Mouse (Mus musculus) stomach, embryonic 14.5 days (tissue): ENCODE measurements around the gene Shoc2. TPM values are rescaled to one million over a fixed set of nuclear protein-coding genes. Genes with fewer than 3 reads are reported as not detected.

Experiments
- ATAC-seq: fragments of 200-750 bp; cut with Nextera tagmentation; 2 replicates; pipeline ENCODE4 v1.8.0; 2017; ENCODE audit warnings: low read depth, moderate TSS enrichment; ENCODE audit not compliant: insufficient number of reproducible peaks, insufficient read depth, low FRiP score
- H3K27ac ChIP-seq: fragments of 300-500 bp; sonication (generic); 2 replicates; pipeline ENCODE4 v1.5.1; 2014; ENCODE audit warnings: mild to moderate bottlenecking, low read length, moderate library complexity, mixed read lengths
- H3K27me3 ChIP-seq: fragments of 300-500 bp; sonication (generic); 2 replicates; pipeline ENCODE4 v1.6.1; 2014; ENCODE audit warnings: low read length, control low read depth, mixed read lengths; ENCODE audit not compliant: control insufficient read depth, insufficient read depth
- H3K36me3 ChIP-seq: fragments of 300-500 bp; sonication (generic); 2 replicates; pipeline ENCODE4 v1.6.1; 2014; ENCODE audit warnings: mild to moderate bottlenecking, control low read depth, low read length, moderate library complexity, mixed read lengths; ENCODE audit not compliant: control insufficient read depth, insufficient read depth
- H3K4me1 ChIP-seq: fragments of 300-500 bp; sonication (generic); 2 replicates; pipeline ENCODE4 v1.6.1; 2014; ENCODE audit warnings: low read length, control low read depth, mixed read lengths; ENCODE audit not compliant: control insufficient read depth, insufficient read depth
- H3K4me2 ChIP-seq: fragments of 300-500 bp; sonication (generic); replicated peaks from 2 replicates; pipeline ENCODE4 v1.6.1; 2014; ENCODE audit warnings: low read depth, low read length, control low read depth
- H3K4me3 ChIP-seq: fragments of 300-500 bp; sonication (generic); 2 replicates; pipeline ENCODE4 v1.5.1; 2014; ENCODE audit warnings: low read depth, low read length, control low read depth
- H3K9ac ChIP-seq: fragments of 300-500 bp; sonication (generic); replicated peaks from 2 replicates; pipeline ENCODE4 v1.6.1; 2014; ENCODE audit warnings: low read depth, mild to moderate bottlenecking, control low read depth, low read length, moderate library complexity, mixed read lengths
- H3K9me3 ChIP-seq: fragments of 300-500 bp; sonication (generic); 2 replicates; pipeline ENCODE4 v1.6.1; 2016; ENCODE audit warnings: low read depth, low read length, control low read depth; ENCODE audit not compliant: control insufficient read depth
- WGBS: fragments of 180-500 bp; shearing (Covaris S2); extraction: QIAGEN DNeasy Blood & Tissue Kit; methylation state at CpG from one replicate; pipeline ENCODE4 v1.1.7; 2014; 5-methylcytosine and 5-hydroxymethylcytosine counted together
- polyA plus RNA-seq: library from polyadenylated mRNA; unstranded; fragments of >200 nt; fragmentation: Nextera tagmentation; extraction: Ambion mirVana; gene quantifications from 2 replicates; pipeline ENCODE4 v1.2.1, GENCODE M21; 2014

The Shoc2 gene
- polyA plus RNA-seq: 61.8 and 68.0 TPM in 2 replicates

DNA sequence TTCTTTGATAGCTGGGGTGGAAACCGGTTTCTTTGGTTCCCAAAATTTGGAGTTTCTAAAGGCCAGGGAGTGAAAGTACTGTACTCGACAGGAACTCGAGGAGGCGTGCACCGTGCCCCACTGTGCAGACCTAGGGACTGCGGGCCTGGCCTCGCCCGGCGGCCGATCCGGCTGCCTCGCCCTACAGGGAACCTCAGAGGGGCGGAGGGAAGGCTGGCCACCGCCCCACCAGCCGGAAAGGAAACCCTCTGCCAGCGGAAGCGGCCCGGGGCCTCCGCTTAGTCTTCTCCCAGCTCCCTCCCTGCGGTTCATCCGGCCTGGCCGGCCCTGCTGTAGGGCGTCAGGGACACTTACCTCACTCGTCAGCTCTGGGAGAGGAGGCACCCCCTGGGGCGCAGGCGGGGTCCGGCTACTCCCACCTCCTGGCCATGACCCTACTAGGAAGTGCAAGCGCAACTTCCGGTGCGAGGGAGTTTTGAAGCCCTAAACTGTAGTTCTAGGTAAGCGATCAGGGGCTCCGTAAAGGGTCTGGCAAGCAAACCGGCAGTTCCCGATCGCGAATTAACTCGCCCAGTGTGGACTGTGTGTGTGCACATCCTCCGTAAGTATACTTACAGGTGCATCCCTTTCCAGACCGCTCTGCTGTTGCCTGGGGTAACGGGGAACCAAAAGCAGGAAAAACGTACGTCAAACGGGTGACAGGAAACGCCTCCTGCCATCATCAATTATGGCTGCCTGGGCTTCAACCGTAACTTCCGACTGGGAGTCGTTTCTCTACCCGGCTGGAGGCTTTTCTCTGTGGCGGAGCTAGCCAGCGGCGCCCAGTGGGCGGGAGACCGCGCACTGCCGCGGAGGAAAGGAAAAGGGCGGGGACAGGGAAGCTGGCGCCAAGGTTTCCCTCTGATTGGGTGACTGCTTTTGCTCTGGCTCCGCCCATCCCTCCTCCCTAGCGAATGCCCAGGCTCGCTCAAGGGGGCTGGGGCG, at the start of gene Shoc2, which contains the start of gene Bbip1:
TSS of gene Shoc2 (plus strand) at position 505 of the 984 bp plus-strand sequence.
TSS of gene Bbip1 (minus strand) at position 826 of the 984 bp plus-strand sequence.
- Histone ChIP-seq H3K4me2 (peak within 1 kb of the TSS; percentile 58), H3K36me3 (no peaks in the 10 kb centered on the region; the same call in 1 of the 2 replicates), H3K4me1 (peaks cover 12% of the 10 kb centered on the region; the same call in 1 of the 2 replicates), H3K9ac (peak within 1 kb of the TSS; percentile 93), H3K27ac (peak within 1 kb of the TSS; percentile 98), H3K27me3 (no peaks in the 10 kb centered on the region), H3K4me3 (peak within 1 kb of the TSS; percentile 79), H3K9me3 (no peaks in the 10 kb centered on the region)
- under 1% methylated on average over 62 of the region's 62 CpGs for WGBS
- peak; percentile 92 for ATAC-seq

DNA sequence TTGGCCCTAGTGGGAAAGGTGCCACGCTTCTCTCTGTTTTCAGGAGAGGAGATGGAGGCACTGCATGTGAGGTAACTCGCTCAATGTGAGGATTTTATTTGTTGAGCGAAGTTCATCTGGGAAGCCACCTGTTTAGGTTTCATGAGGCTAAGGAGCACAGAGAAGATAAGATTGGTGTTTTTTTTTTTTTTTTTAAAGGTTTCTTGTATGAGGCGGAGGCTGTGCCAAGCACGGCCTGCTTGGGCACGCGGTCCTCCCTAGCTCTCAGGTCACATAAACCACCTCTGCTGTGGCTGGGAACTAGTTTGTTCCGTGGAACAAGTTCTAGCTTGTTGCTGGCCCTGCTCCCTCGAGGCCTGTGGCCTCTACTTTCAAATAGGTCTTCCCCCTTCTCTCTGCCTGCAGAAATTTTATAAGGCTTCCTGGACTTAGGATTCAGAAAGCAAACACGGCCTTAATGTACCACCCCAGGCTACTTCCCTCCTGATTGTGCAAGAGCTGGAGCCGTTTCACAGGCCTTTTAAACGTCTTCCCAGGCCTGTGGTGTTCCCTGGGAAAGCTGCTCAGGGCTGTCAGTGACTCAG, 49.5 kb upstream of the Shoc2 start:
- Histone ChIP-seq H3K27me3 (no peaks in the 10 kb centered on the region), H3K9me3 (no peaks in the 10 kb centered on the region), H3K9ac (no peak overlapping the region), H3K36me3 (no peaks in the 10 kb centered on the region), H3K4me2 (no peak overlapping the region), H3K4me1 (peaks cover 36% of the 10 kb centered on the region; the same call in 1 of the 2 replicates), H3K4me3 (no peak overlapping the region), H3K27ac (peak overlapping the region; percentile 44; the same call in 1 of the 2 replicates)
- ATAC-seq: no peak
- 65% methylated on average over 12 of the region's 12 CpGs for WGBS

- H3K36me3 ChIP-seq: no peaks in the 10 kb centered on the region
- peaks cover 17% of the 10 kb centered on the region; the same call in 1 of the 2 replicates for H3K4me1 ChIP-seq
- ATAC-seq: no peak
- H3K9ac ChIP-seq: no peak overlapping the region
- H3K9me3 ChIP-seq: no peaks in the 10 kb centered on the region
- H3K4me2 ChIP-seq: no peak overlapping the region
- H3K27me3 ChIP-seq: no peaks in the 10 kb centered on the region
- no peak overlapping the region for H3K4me3 ChIP-seq
- 76% methylated on average over 5 of the region's 5 CpGs for WGBS
- no peak overlapping the region for H3K27ac ChIP-seq
These were observed 46.1 kb upstream of the Shoc2 start for GRCm38 (mm10) chr19:53898046-53898445.

DNA sequence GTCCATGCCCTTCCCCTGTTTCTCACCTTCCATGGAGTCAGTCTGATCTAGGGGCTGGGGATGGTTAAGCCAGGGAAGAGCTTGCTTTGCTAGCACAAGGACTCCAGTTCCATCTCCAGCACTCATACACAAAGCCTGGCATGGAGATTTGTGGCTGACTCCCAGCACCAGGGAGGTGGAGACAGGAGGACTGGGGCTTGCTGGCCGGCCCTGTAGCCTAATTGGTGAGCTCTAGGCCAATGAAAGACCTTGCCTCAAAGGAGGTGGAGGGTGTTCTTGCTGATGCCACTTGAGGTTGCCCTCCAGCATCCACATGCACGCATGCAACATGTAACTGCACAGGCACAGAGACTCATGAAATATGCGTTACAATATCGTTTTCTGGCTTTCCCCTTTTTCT, 45.6 kb upstream of the Shoc2 start:
- no peak overlapping the region for H3K9ac ChIP-seq
- no peaks in the 10 kb centered on the region for H3K36me3 ChIP-seq
- no peaks in the 10 kb centered on the region for H3K27me3 ChIP-seq
- no peak overlapping the region for H3K4me3 ChIP-seq
- H3K9me3 ChIP-seq: no peaks in the 10 kb centered on the region
- H3K4me1 ChIP-seq: peaks cover 14% of the 10 kb centered on the region; the same call in 1 of the 2 replicates
- ATAC-seq: no peak
- H3K4me2 ChIP-seq: no peak overlapping the region
- WGBS: 74% methylated on average over 4 of the region's 4 CpGs
- H3K27ac ChIP-seq: no peak overlapping the region

- no peaks in the 10 kb centered on the region for H3K36me3 ChIP-seq
- no peaks in the 10 kb centered on the region for H3K27me3 ChIP-seq
- H3K4me1 ChIP-seq: peaks cover 7% of the 10 kb centered on the region; the same call in 1 of the 2 replicates
- no peak for ATAC-seq
- H3K4me2 ChIP-seq: no peak overlapping the region
- WGBS: 82% methylated on average over 25 of the region's 25 CpGs
- no peak overlapping the region for H3K4me3 ChIP-seq
- no peak overlapping the region for H3K27ac ChIP-seq
- no peak overlapping the region for H3K9ac ChIP-seq
- no peaks in the 10 kb centered on the region for H3K9me3 ChIP-seq
These were observed 44.9 kb upstream of the Shoc2 start for GRCm38 (mm10) chr19:53898970-53899900.

DNA sequence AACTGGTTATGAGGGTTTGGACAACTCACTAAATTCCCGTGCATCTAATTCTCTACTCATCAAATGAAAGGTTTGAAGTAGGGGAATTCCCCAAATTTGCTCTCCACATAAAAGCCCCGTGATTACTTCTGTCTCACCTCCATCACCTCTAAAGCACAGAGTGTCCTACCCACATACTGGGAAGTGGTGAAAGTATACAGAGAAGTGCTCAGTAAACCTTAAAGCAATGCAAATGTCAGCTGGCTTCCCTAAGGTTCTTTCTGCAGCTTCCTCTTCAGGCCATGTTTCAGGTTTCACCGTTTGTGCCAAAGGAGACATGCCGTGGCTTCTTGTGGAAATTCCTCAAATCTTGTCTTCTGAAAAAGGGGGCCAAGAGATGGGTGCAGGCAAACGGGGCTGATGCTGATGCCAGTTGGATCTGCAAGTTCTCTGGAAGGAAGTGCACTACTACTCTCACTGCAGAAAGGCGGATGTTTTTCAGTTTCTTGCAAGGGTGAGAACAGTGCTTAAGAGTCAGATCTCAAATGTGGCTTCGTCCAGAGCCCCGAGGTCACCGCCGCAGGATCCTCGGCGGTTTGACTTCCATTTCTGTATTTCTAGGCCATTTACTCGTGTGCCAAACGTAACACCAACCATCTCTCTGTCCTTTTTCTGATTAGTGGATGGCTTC, 44.0 kb upstream of the Shoc2 start:
- H3K27me3 ChIP-seq: no peaks in the 10 kb centered on the region
- no peaks in the 10 kb centered on the region for H3K9me3 ChIP-seq
- WGBS: 83% methylated on average over 14 of the region's 14 CpGs
- H3K27ac ChIP-seq: no peak overlapping the region
- H3K4me2 ChIP-seq: no peak overlapping the region
- H3K36me3 ChIP-seq: no peaks in the 10 kb centered on the region
- H3K4me3 ChIP-seq: no peak overlapping the region
- H3K9ac ChIP-seq: no peak overlapping the region
- no peak for ATAC-seq
- peaks cover 14% of the 10 kb centered on the region; the same call in 1 of the 2 replicates for H3K4me1 ChIP-seq

GRCm38 (mm10) chr19:53901931-53902738, 42.0 kb upstream of the Shoc2 start:
- Histone ChIP-seq H3K27ac (peak overlapping the region; percentile 81), H3K9ac (peak overlapping the region; percentile 84; the same call in 1 of the 2 replicates), H3K4me3 (peak overlapping the region; percentile 88), H3K9me3 (no peaks in the 10 kb centered on the region), H3K4me2 (peak overlapping the region; percentile 52), H3K36me3 (no peaks in the 10 kb centered on the region), H3K27me3 (no peaks in the 10 kb centered on the region), H3K4me1 (peaks cover 14% of the 10 kb centered on the region; the same call in 1 of the 2 replicates)
- 37% methylated on average over 15 of the region's 15 CpGs for WGBS
- 0 out of 2 replicates have a peak, but pooled peaks have one; percentile 5 for ATAC-seq
